Mouse (Mus musculus) testis, adult 2 months (tissue): ENCODE results near the gene Jph3.

Source experiments
- CTCF ChIP-seq: fragments of 200-500 bp; IDR thresholded peaks from 2 replicates; pipeline ENCODE4 v1.5.1; 2012; ENCODE audit warnings: low read depth, mild to moderate bottlenecking, inconsistent platforms, low read length, moderate library complexity; ENCODE audit not compliant: control insufficient read depth, insufficient read depth, insufficient replicate concordance
- POLR2A ChIP-seq: fragments of 200-500 bp; IDR thresholded peaks from 2 replicates; pipeline ENCODE4 v1.6.1; 2012; ENCODE audit warnings: low read depth, mild to moderate bottlenecking, inconsistent platforms, low read length, moderate library complexity; ENCODE audit not compliant: control insufficient read depth

DNA sequence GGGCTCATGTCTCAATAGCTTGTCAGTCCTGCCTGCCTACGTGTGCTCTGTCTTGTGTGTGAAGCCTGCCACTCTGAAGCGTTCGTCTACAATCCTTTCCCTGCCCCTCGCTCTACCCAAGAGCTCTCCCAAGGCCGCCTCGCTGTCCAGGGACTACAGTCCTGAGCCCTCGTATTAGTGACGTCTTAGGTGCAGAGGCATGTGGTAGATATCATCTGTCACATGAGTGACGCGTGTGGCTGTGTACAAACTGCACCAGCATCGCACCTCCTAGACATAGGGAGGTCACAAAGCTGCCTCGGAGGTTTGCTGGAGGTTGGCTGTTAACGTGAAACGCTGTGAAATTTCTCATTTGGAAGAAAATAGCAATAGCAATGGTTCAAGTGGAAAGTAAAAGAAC, 11.9 kb upstream of the Jph3 start:
- no peak for TF ChIP-seq POLR2A
- TF ChIP-seq CTCF: no peak
